Mouse (Mus musculus) myocyte (in vitro differentiated cells): ENCODE results near the gene Olfr414. TPM values are rescaled to one million over a fixed set of nuclear protein-coding genes. Genes with fewer than 3 reads are reported as not detected.

Experiments used
- H3K27me3 ChIP-seq: one replicate; pipeline ENCODE4 v1.6.1; 2011; ENCODE audit not compliant: control insufficient read depth, insufficient read depth, insufficient read length
- H3K36me3 ChIP-seq: one replicate; pipeline ENCODE4 v1.6.1; 2011; ENCODE audit not compliant: control insufficient read depth, insufficient read depth
- H3K4me2 ChIP-seq: one replicate; pipeline ENCODE4 v1.6.1; 2011; ENCODE audit warnings: low read depth, control low read depth
- H3K4me3 ChIP-seq: one replicate; pipeline ENCODE4 v1.5.1; 2011; ENCODE audit warnings: mild to moderate bottlenecking, control low read depth, moderate library complexity
- H3K79me2 ChIP-seq: one replicate; pipeline ENCODE4 v1.6.1; 2011; ENCODE audit not compliant: control insufficient read depth, insufficient read depth
- H3ac ChIP-seq: one replicate; pipeline ENCODE4 v1.6.1; 2011; ENCODE audit not compliant: control insufficient read depth, insufficient read length
- CEBPB ChIP-seq: IDR thresholded peaks from 2 replicates; pipeline ENCODE4 v1.6.1; 2011; ENCODE audit warnings: mild to moderate bottlenecking, moderate library complexity; ENCODE audit not compliant: poor library complexity, insufficient read depth, severe bottlenecking
- E2F4 ChIP-seq: IDR thresholded peaks from one replicate; pipeline ENCODE4 v1.6.1; 2011; ENCODE audit warnings: mild to moderate bottlenecking, control low read depth, moderate library complexity; ENCODE audit not compliant: insufficient read depth
- MAX ChIP-seq: IDR thresholded peaks from one replicate; pipeline ENCODE4 v1.6.1; 2011; ENCODE audit warnings: low read depth, mild to moderate bottlenecking, control low read depth
- MYOD1 ChIP-seq, 3 experiments: IDR thresholded peaks; one replicate each; pipeline ENCODE4 v1.6.1; 2011; ENCODE audit warnings: control low read depth in 2 of 3, low read depth in 2 of 3, mild to moderate bottlenecking in 2 of 3, moderate library complexity in 1 of 3; ENCODE audit not compliant: insufficient read length in 2 of 3, control insufficient read depth in 1 of 3
- MYOG ChIP-seq, 3 experiments: IDR thresholded peaks; one replicate each; pipeline ENCODE4 v1.6.1; 2011; ENCODE audit warnings: control low read depth in 2 of 3, low read depth in 2 of 3, mild to moderate bottlenecking in 2 of 3; ENCODE audit not compliant: insufficient read length in 2 of 3, control insufficient read depth in 1 of 3, insufficient read depth in 1 of 3
- POLR2A ChIP-seq: IDR thresholded peaks from one replicate; pipeline ENCODE4 v1.6.1; 2011; ENCODE audit warnings: low read depth, mild to moderate bottlenecking, control low read depth, moderate library complexity; ENCODE audit not compliant: insufficient read length
- POLR2AphosphoS2 ChIP-seq: IDR thresholded peaks from one replicate; pipeline ENCODE4 v1.6.1; 2011; ENCODE audit warnings: low read depth, control low read depth; ENCODE audit not compliant: insufficient read length
- REST ChIP-seq: IDR thresholded peaks from one replicate; pipeline ENCODE4 v1.6.1; 2011; ENCODE audit warnings: mild to moderate bottlenecking, control low read depth, moderate library complexity; ENCODE audit not compliant: insufficient read depth, insufficient read length
- SRF ChIP-seq: IDR thresholded peaks from one replicate; pipeline ENCODE4 v1.6.1; 2011; ENCODE audit warnings: low read depth; ENCODE audit not compliant: control insufficient read depth, insufficient read length
- TCF12 ChIP-seq: IDR thresholded peaks from one replicate; pipeline ENCODE4 v1.6.1; 2011; ENCODE audit warnings: mild to moderate bottlenecking, control low read depth; ENCODE audit not compliant: poor library complexity, insufficient read depth, severe bottlenecking
- TCF3 ChIP-seq: IDR thresholded peaks from one replicate; pipeline ENCODE4 v1.6.1; 2011; ENCODE audit warnings: low read depth, control low read depth; ENCODE audit not compliant: insufficient read length
- USF1 ChIP-seq: IDR thresholded peaks from one replicate; pipeline ENCODE4 v1.6.1; 2011; ENCODE audit warnings: low read depth, mild to moderate bottlenecking, control low read depth, moderate library complexity
- polyA plus RNA-seq: library from polyadenylated mRNA; unstranded; fragments of >200 nt; fragmentation: generic; extraction: Trizol; gene quantifications from one replicate; pipeline ENCODE4 v1.2.1, GENCODE M21; 2012; ENCODE audit warnings: missing spikeins

The Olfr414 gene
- polyA plus RNA-seq = not detected

DNA sequence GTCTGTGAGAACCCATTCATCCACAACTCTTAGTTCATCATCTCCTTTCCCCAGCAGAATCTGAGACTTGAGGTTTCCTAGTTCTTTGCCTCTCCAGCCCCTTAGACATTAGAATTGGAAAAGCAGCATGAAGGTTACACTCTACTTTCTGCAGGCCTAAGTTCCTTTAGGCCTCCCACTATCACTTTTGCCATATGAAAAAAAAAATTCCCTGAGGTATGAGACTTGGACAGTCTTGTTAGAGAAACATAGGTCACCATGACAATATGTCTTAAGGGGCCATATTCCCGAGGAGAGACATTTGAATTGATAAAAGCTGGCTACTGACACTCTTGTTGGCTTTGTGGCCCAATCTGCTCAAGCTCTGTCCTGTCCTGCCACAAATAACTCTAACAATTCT, at the start of gene Olfr414:
Olfr414 (plus strand) TSS at position 301 of the 400 bp plus-strand sequence.
- Histone ChIP-seq H3ac (no peak within 1 kb of the TSS), H3K27me3 (no peaks in the 10 kb centered on the region), H3K36me3 (no peaks in the 10 kb centered on the region), H3K4me2 (no peak within 1 kb of the TSS), H3K4me3 (no peak within 1 kb of the TSS), H3K79me2 (no peaks in the 10 kb centered on the region)
- TF ChIP-seq TCF3 (no peak), TCF12 (no peak), MYOG (IDR thresholded peaks at IDR 0.05; ENCODE audit: control insufficient read depth in 1 of 3, insufficient read depth in 1 of 3, insufficient read length in 2 of 3, low read depth in 2 of 3) (no peak), USF1 (no peak), E2F4 (no peak), MYOD1 (IDR thresholded peaks at IDR 0.05; ENCODE audit: control insufficient read depth in 1 of 3, insufficient read length in 2 of 3, low read depth in 2 of 3) (no peak), POLR2A (no peak), CEBPB (no peak)

DNA sequence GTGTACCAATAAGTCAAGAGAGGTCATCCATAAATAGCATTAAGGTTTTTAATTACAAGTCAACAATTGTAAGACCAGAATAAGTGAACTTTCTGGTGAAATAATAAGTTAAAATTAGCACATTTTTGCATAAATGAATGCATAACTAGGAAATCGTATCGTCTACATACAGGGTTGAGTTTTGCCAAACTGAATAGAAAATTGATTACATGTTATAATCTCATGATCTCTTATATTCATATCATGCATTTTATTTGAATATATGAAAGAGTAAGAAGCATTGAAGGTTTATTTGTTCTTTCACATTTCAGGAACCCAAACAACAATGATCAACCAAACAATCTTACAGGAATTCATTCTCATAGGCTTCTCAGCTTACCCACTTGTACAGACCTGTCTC, 33.1 kb upstream of the Olfr414 start, which contains the start of gene Olfr248:
Olfr248 (plus strand) TSS at position 301 of the 400 bp plus-strand sequence.
- TF ChIP-seq SRF (no peak), MYOG (IDR thresholded peaks at IDR 0.05; ENCODE audit: control insufficient read depth in 1 of 3, insufficient read depth in 1 of 3, insufficient read length in 2 of 3, low read depth in 2 of 3) (no peak), E2F4 (no peak), USF1 (no peak), TCF3 (no peak), POLR2A (no peak), MYOD1 (IDR thresholded peaks at IDR 0.05; ENCODE audit: control insufficient read depth in 1 of 3, insufficient read length in 2 of 3, low read depth in 2 of 3) (no peak), MAX (no peak), CEBPB (no peak), POLR2AphosphoS2 (no peak), TCF12 (no peak), REST (no peak)
- H3K79me2 ChIP-seq = no peaks in the 10 kb centered on the region
- H3K27me3 ChIP-seq = no peaks in the 10 kb centered on the region
- H3K4me2 ChIP-seq = no peak within 1 kb of the TSS
- no peak within 1 kb of the TSS for H3K4me3 ChIP-seq
- no peak within 1 kb of the TSS for H3ac ChIP-seq
- no peaks in the 10 kb centered on the region for H3K36me3 ChIP-seq

DNA sequence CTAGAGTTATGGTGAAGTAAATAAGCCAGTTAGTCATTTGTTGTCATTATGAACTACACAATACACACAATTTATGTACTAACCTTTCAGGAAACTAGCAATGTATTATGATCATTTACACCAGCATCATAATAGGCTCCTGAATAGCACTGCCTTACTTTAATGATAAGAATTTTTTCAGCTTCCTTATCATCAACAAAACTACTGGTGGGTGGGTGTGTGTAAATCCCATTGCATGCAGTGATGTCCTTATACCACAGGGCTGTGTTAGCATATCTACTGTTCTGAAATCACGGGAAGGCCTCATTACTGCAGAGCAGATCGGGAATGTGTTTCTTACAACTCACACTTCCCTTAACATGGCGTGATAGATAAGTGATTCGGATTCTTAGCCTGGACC, 905 bp upstream of the Olfr414 start:
- TF ChIP-seq MYOG (IDR thresholded peaks at IDR 0.05; ENCODE audit: control insufficient read depth in 1 of 3, insufficient read depth in 1 of 3, insufficient read length in 2 of 3, low read depth in 2 of 3) = no peak
- TF ChIP-seq E2F4 = no peak
- no peak for TF ChIP-seq POLR2A
- TF ChIP-seq TCF12 = no peak
- no peak for TF ChIP-seq MYOD1 (IDR thresholded peaks at IDR 0.05; ENCODE audit: control insufficient read depth in 1 of 3, insufficient read length in 2 of 3, low read depth in 2 of 3)
- TF ChIP-seq TCF3 = no peak
- TF ChIP-seq REST = no peak
- no peak for TF ChIP-seq CEBPB
- no peak for TF ChIP-seq MAX
- no peak for TF ChIP-seq POLR2AphosphoS2
- TF ChIP-seq SRF = no peak
- no peak for TF ChIP-seq USF1
- H3K36me3 ChIP-seq = no peaks in the 10 kb centered on the region
- no peak overlapping the region for H3K4me3 ChIP-seq

DNA sequence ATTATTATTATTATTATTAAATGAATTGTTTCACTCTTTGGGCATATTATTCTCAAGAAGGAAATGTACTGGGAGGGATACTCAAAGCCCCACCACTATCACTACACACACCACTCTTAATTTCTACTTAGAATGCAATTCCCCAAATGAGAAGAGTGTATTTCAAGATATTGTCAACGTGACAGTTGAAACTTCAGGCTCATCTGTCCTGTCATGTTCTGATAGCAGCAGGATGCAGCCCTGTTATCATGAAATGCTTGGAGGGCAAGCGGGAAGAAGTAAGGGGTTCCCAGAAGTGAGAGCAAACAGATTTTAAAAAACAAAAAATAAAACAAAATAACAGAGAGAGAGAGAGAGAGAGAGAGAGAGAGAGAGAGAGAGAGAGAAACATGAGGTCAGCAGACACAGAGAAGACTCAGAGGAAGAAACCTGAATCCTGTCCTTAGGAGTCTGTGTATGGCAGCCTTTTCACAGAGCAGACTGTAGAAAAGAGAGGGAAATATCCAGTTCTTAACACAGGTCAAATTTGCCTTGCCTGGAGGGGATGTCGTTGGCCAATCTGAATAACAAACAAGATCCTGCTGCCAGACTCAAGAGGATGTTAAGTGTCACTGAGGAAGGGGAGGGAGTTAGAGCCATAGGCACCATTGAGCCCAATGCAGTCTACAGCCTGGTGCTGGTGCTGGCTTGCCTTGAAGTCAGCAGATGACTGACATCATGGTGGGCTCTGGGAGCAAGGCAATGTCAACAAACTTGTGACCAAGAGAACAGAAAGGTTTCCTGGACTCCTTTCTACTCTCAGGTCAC, 2.5 kb downstream of the Olfr414 start:
- no peaks in the 10 kb centered on the region for H3K79me2 ChIP-seq
- no peak overlapping the region for H3K4me3 ChIP-seq
- TF ChIP-seq E2F4 (no peak), POLR2AphosphoS2 (no peak), MYOD1 (IDR thresholded peaks at IDR 0.05; ENCODE audit: control insufficient read depth in 1 of 3, insufficient read length in 2 of 3, low read depth in 2 of 3) (no peak), SRF (no peak), POLR2A (no peak), USF1 (no peak), MAX (no peak), CEBPB (no peak), TCF3 (no peak), REST (no peak)
- H3K27me3 ChIP-seq = no peaks in the 10 kb centered on the region
- H3ac ChIP-seq = no peak overlapping the region
- H3K36me3 ChIP-seq = no peaks in the 10 kb centered on the region
- no peak overlapping the region for H3K4me2 ChIP-seq

More for the DNA sequence above, 905 bp upstream of the Olfr414 start:
- Histone ChIP-seq H3K4me2 (no peak overlapping the region), H3ac (no peak overlapping the region), H3K27me3 (no peaks in the 10 kb centered on the region), H3K79me2 (no peaks in the 10 kb centered on the region)

DNA sequence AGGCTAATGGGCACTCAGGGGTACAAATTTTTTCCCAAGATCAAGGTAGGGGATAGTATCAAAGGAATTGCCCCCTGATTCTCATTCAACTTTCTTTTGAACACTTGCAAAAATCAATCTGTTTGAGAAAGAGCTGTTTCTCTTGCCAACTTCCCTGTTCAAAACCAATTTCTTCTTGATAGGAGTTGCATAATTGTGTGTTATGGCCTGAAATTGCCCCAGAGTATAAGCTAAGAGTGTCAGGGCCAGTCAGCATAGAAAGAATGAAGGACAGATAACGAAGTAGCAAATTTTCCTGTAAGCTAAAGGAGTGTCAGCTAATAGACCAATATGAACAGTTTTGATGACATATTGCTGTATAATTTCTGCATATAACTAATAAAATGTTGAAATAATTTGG, 3.5 kb downstream of the Olfr414 start:
- no peaks in the 10 kb centered on the region for H3K27me3 ChIP-seq
- TF ChIP-seq MYOD1 (IDR thresholded peaks at IDR 0.05; ENCODE audit: control insufficient read depth in 1 of 3, insufficient read length in 2 of 3, low read depth in 2 of 3) = no peak
- TF ChIP-seq CEBPB = no peak
- TF ChIP-seq POLR2AphosphoS2 = no peak
- TF ChIP-seq USF1 = no peak
- TF ChIP-seq SRF = no peak
- TF ChIP-seq TCF3 = no peak
- no peak for TF ChIP-seq MAX
- no peak for TF ChIP-seq MYOG (IDR thresholded peaks at IDR 0.05; ENCODE audit: control insufficient read depth in 1 of 3, insufficient read depth in 1 of 3, insufficient read length in 2 of 3, low read depth in 2 of 3)
- no peak for TF ChIP-seq E2F4
- no peaks in the 10 kb centered on the region for H3K79me2 ChIP-seq
- no peaks in the 10 kb centered on the region for H3K36me3 ChIP-seq
- no peak overlapping the region for H3ac ChIP-seq
- no peak overlapping the region for H3K4me2 ChIP-seq
- H3K4me3 ChIP-seq = no peak overlapping the region
